In the genomic region with DNA sequence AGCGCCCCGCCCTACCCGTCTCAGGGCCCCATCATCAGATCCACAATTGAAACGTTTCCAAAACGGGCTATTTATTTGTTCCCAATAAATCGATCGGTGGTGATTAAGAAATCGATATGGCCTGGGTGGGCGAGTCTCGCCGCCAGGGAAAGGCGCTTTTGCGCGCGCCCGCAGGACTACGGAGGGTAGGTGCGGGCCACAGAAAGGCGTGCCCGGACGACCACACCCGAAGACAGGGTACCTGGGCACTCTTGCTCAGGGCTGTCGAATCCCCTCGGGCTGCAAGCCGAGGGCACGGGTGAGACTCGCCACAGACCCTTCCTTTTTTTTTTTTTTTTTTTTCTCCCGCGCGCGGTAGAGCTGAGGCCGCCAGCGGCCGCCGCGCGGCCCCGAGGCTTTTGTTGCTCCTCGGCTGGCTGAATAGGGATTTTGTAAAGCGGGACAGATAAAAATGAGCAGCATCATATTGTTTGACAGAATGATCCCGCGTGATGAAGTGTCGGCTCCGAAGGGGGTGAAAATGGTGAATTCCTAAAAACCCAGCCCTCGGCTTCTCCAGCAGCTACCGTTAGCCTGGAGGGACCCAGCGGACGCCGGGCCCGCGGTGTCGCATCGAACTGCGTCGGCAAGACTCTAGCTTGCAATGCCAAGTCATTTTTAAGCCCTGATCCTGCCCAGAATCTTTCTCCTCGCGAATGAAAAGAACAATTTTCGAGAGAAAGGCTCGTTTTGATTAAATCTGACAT, we compare ENCODE assay signal across 8 mouse cellular contexts. TPM values are rescaled to one million over a fixed set of nuclear protein-coding genes. Genes with fewer than 3 reads are reported as not detected.
DNase-seq lines count a peak whose midpoint lies in the region; ATAC-seq lines count a peak whose summit lies in the region.

No protein-coding gene starts in this region.

- ATAC-seq in embryonic facial prominence, embryonic 11.5 days (replicated peaks; ENCODE audit: insufficient number of reproducible peaks, low FRiP score, low TSS enrichment, low read depth), result no peak
- 0 out of 2 replicates have a peak, but pooled peaks have one; percentile 31 for ATAC-seq in midbrain, embryonic 15.5 days (replicated peaks)
- no peak for ATAC-seq in megakaryocyte progenitor cell, adult 5-6 weeks (replicated peaks; ENCODE audit: poor library complexity)

- no peaks in the 10 kb centered on the region for H3K4me1 ChIP-seq in embryonic facial prominence, embryonic 11.5 days (ENCODE audit: control insufficient read depth, insufficient read depth, low read length)
- H3K4me1 ChIP-seq in midbrain, embryonic 15.5 days, result peaks cover 10% of the 10 kb centered on the region

- peak overlapping the region; percentile 21 for H3K4me3 ChIP-seq in embryonic facial prominence, embryonic 11.5 days (ENCODE audit: low read depth, low read length)
- H3K4me3 ChIP-seq in midbrain, embryonic 15.5 days, result peak overlapping the region; percentile 10; the same call in 1 of the 2 replicates

- peak overlapping the region; percentile 36 for H3K4me2 ChIP-seq in embryonic facial prominence, embryonic 11.5 days (ENCODE audit: low read depth, low read length)
- peak overlapping the region; percentile 27 for H3K4me2 ChIP-seq in midbrain, embryonic 15.5 days

- no peaks in the 10 kb centered on the region for H3K9me3 ChIP-seq in embryonic facial prominence, embryonic 11.5 days (replicated peaks; ENCODE audit: control insufficient read depth, low read length)
- H3K9me3 ChIP-seq in midbrain, embryonic 15.5 days, result no peaks in the 10 kb centered on the region

- DNase-seq in layer of hippocampus, postnatal 10 days (ENCODE audit: low spot score in 2 of 2), result peak; percentile 17 to 21
- no peak for DNase-seq in layer of hippocampus, adult 11-12 months (ENCODE audit: low spot score)
- DNase-seq in embryonic facial prominence, embryonic 11.5 days (ENCODE audit: low spot score), result peak; percentile 53
- DNase-seq in heart, postnatal 4 days, result peak; percentile 14
- DNase-seq in frontal cortex, adult 2 months (ENCODE audit: extremely low spot score in 1 of 2, low spot score in 1 of 2), result no peak
- DNase-seq in left cerebral cortex, postnatal 25 days (ENCODE audit: low spot score in 2 of 2), result no peak

- H3K27me3 ChIP-seq in embryonic facial prominence, embryonic 11.5 days (ENCODE audit: control insufficient read depth, insufficient read depth, low read length), result peaks cover 60% of the 10 kb centered on the region
- H3K27me3 ChIP-seq in midbrain, embryonic 15.5 days (replicated peaks), result peaks cover 93% of the 10 kb centered on the region

- intact Hi-C loops in left cerebral cortex, postnatal 25 days (cut with DNase I), result loop anchor here (5.0 kb wide), 1 partner anchor 79 kb away; no protein-coding TSS in a partner anchor

- no peak overlapping the region for H3K27ac ChIP-seq in embryonic facial prominence, embryonic 11.5 days (replicated peaks; ENCODE audit: low read depth, low read length)
- no peak overlapping the region for H3K27ac ChIP-seq in midbrain, embryonic 15.5 days

- H3K9ac ChIP-seq in embryonic facial prominence, embryonic 11.5 days (replicated peaks; ENCODE audit: low read length), result no peak overlapping the region
- no peak overlapping the region for H3K9ac ChIP-seq in midbrain, embryonic 15.5 days

- WGBS in embryonic facial prominence, embryonic 11.5 days, result 2% methylated on average over 59 of the region's 59 CpGs
- under 1% methylated on average over 59 of the region's 59 CpGs for WGBS in midbrain, embryonic 15.5 days

- no peaks in the 10 kb centered on the region for H3K36me3 ChIP-seq in embryonic facial prominence, embryonic 11.5 days (replicated peaks; ENCODE audit: control insufficient read depth, insufficient read depth, low read depth, low read length)
- no peaks in the 10 kb centered on the region for H3K36me3 ChIP-seq in midbrain, embryonic 15.5 days (replicated peaks)

RNA-seq across cellular contexts. Expression of gene Foxd3, which starts 5.0 kb away (rescaled TPM):
- not detected for total RNA-seq in layer of hippocampus, postnatal 10 days (2021)
- 1.0 and 1.7 TPM in 2 replicates for polyA plus RNA-seq in embryonic facial prominence, embryonic 11.5 days (2014; fragmentation: Nextera tagmentation; extraction: Ambion mirVana)
- total RNA-seq in heart, postnatal 4 days (2021), result under 1 TPM; 0.25 to 0.26 TPM
- polyA plus RNA-seq in midbrain, embryonic 15.5 days (2015; fragmentation: Nextera tagmentation; extraction: Ambion mirVana), result 0.14 TPM in 1 of 2 replicates, not detected in the other
- not detected in 2 replicates for total RNA-seq in megakaryocyte progenitor cell, adult 5-6 weeks (2015)
- not detected in 2 replicates for total RNA-seq in megakaryocyte progenitor cell, adult 5-6 weeks (2017)
- 3.4 and 4.3 TPM in 2 replicates for polyA plus RNA-seq in frontal cortex, adult 2 months (2012; rRNA removed)
- not detected for total RNA-seq in left cerebral cortex, postnatal 25 days (2021)

Comparison
In these comparisons a context has a peak if more than half of its experiments do, and no peak if none do; other contexts are left out.
1. DNase-seq: peak in layer of hippocampus, postnatal 10 days (2 of 2), embryonic facial prominence, embryonic 11.5 days (single experiment) and heart, postnatal 4 days (single experiment); none in layer of hippocampus, adult 11-12 months (single experiment), frontal cortex, adult 2 months (0 of 2) and left cerebral cortex, postnatal 25 days (0 of 2).